Mouse (Mus musculus) cerebellum, postnatal 14 days (tissue): Measurements from ENCODE around the gene Brpf3.
"Not testable (repeated sequence)": the region's sequence is repeated elsewhere in the genome, so short reads cannot be mapped to it uniquely, and the experiment has no call there.

Experiments
- DNase-seq, 2 experiments: peaks; one replicate each; pipeline ENCODE4 v3.0.0; 2021; ENCODE audit warnings: mixed read lengths in 2 of 2

Brpf3 gene

DNA sequence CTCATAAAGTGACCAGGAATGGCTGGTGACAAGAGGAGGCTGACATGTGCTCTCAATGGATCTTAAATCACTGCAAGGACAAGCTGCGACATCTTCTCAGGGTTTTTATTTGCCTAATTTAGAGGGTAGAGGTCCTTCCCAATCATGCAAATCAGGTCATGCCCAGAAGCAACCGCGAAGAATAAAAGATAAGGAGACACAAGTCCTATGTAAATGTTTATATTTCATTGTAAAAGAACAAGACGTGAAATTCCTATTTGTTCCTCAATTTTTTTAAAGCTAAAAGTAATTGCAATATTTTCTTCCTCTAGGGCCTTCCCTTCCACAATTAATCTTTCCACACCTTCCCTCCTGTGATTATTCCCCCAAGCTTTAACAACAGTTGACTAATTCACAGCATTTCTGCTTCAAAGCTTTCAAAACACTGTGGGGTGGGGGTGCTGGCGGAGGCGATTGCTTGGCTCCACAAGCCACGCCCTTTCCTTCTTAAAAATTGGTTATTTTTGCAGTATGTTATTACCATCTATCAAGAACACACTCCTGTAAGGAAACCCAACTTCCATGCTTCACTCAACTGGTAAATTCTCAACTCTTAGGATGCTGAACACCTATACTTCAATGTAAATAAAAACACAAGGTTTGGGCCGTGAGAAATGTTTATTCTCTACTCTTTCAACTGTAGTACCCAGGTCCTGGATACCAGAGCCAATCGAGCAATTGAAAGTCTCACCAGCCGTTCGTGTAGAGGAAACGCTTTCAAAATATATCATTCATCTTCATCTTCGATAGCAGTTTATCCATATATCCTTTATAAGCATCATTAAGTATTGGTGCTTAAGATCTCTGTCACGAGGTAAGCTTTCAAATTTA lies 1.4 kb upstream of the Brpf3 start:
- peak in 1 of 2 experiments; percentile 36 for DNase-seq

DNA sequence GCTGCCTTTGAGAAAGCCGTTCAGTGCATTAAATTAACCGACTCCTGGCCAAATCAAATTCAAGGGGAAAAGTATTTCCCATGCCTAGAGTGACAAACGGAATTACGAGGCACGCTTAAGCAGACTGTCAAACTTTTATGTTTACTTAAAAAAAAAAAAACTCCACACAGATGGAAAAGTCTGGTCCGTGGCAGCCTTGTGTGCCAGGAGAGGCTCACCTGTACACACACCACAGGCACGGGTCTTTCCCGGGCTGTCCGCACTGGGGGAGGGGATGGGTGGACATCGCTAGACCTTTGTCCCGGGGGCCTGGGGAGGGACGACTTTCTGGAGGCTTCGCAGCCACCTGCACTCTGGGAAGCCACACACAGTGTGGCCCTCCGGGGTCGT lies 614 bp upstream of the Brpf3 start:
- no peak for DNase-seq

DNA sequence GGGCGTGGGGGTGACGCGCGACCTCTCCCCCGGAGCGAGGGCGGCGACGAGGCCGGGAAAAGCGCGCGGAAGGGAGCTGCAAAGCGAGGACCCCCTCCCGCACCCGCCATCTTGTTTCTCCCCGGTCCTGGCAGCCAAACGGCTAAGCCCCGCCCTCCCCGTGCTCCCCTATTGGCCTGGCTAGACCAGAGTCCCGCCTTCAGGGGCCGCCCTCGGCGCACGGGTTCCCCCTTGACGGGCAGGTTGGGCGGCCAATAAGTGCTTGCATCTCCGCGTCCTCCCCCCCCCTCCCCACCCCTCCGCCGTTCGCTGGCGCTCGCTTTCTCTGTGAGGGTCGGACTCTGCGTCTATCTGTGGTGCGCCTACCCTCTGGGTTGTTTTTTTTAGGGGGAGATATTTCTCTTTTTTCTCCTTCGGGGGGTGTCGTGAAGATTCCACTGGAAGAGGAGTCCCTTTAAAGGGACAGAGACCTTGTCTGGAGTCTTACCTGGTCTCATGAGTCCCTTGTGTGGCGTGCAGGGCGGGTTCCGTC lies 650 bp downstream of the Brpf3 start:
- peak; percentile 100 for DNase-seq

DNA sequence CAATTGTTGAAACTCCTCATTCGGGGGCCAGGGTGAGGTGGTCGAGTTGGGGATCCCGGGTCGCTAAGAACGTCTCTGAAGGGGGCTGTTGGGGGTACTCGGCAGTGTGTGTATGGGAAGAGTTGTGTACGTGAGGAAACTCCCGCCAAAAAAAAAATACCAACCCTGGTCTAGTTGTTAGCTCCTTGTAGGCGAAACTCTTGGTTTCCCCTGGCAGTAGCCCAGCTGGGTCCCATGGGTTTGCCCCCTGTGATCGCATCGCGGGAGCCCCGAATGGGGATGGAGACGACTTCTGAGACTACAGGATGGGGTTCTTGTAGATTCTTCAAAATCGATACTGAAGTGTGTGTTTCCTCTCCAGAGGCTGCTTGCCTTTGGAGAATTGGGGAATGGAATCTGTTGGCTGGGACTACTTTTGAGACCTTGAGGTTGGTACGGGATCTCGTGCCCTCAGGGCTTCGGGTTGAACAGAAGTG lies 1.2 kb downstream of the Brpf3 start:
- peak in 1 of 2 experiments; percentile 68 for DNase-seq

DNA sequence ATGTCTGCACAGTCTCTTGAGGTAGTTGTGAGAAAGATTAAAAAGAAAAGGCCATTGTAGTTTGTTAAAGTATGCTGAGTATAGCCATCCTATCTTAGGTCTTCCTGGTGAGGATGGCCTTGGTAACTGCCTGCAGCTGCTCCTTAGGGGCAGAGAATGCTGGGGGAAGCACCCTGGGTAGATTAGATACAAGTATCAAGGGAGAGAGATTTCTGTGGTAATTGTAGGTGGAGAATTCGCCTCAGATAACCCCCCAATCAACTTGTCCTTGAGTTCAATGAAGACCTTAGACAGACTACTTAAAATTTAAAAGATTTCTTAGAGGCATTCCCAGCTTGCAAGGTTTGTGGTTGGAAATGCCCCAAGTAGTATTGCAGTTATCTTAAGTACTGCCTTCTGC lies 2.4 kb downstream of the Brpf3 start:
- DNase-seq, result no peak

DNA sequence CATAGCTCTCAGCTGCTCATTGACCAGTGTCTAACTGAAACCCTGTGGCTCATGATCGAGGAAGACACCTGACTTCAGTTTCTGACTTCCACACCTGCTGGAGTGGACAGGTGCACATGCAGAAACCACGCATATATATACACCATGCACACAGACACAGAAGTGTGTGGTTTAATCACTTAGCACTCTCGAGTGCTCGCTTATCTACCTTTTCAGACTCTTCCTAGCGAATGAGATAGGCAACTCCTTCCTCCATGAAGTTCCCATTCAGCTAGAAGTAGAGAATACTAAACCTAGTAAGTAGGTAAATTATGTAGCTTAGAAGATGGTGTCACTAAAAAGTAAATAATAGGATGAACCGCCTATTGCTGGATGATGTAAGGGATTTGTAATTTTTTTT lies 4.1 kb downstream of the Brpf3 start:
- no peak for DNase-seq

DNA sequence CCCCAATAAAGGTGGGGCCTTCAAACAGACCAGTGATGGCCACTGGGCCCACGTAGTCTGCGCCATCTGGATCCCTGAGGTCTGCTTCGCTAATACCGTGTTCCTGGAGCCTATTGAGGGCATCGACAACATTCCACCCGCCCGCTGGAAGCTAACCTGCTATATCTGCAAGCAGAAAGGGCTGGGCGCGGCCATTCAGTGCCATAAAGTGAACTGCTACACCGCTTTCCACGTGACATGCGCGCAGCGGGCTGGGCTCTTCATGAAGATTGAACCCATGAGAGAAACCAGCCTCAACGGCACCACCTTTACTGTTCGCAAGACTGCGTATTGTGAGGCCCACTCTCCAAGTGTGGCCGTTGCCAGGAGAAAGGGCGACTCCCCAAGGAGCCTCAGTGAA lies 5.9 kb downstream of the Brpf3 start:
- no peak for DNase-seq

DNA sequence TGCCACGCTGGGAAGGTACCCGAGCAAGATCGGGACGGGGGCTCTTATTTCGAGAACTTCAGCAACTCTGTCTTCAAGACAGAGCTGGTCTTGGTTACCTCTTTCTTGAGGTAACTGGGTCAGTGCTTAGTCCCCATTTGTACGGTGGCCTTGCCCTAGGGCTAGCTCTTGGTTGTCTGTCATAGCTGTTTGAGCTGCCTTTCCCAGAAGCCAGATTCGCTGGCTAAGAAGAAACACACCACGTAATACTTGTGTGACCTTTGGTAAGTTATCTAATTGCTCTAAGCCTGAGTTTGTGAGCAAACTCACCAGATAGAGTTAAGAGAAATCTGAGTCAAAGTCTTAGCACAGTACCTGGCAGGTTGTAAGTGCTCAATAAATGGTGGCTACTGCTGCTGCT lies 7.8 kb downstream of the Brpf3 start:
- DNase-seq, result no peak

DNA sequence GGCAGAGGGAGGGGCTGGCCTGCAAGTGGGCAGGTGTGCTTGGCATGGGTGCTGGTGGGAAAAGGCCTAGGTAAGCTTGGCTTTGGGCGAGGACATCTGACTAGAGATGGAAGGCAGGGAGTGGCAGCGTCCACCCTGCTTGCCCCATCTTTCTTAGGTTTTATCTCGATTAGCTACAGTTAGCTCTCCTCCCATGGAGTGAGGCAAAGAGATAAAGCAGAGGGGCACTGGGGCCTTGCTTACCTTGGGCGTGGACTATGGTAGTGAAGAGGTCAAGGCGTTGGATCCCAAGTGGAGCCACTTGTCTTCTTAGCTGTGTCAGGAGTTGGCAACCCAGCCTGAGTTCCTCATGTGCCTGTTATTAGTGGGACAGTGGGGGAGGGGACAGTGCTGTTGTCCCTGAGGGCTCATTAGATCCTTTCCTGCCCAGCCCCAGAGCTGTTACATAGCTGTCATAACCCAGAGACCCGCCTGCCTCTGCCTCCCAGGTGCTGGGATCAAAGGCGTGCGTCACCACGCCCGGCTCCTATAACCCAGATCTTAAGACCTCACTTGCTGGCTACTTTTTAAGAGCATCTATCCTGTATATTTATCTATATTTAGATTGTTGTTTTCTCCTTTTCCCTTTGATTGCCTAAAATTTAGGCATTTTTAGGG lies 8.4 kb downstream of the Brpf3 start:
- no peak for DNase-seq

DNA sequence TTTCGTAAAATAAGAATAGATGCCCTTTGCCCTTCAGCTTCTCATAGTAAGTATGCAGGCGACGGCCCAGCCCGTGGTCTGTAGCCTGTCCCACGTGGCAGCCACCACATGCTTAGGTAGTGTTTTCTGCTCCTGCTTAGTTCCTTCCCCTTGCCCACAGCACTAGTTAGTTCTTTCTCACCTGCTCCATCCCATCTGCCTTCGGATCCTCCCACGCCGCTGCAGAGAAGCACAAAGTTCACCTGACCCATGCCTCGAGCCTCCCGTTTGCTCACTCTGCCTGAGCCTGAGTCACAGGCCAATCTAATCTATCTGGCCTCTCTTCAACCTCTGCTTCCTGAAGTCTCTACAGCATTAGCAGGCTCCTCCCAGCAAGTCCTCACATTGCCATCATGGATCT lies 11.5 kb downstream of the Brpf3 start:
- DNase-seq, result no peak

DNA sequence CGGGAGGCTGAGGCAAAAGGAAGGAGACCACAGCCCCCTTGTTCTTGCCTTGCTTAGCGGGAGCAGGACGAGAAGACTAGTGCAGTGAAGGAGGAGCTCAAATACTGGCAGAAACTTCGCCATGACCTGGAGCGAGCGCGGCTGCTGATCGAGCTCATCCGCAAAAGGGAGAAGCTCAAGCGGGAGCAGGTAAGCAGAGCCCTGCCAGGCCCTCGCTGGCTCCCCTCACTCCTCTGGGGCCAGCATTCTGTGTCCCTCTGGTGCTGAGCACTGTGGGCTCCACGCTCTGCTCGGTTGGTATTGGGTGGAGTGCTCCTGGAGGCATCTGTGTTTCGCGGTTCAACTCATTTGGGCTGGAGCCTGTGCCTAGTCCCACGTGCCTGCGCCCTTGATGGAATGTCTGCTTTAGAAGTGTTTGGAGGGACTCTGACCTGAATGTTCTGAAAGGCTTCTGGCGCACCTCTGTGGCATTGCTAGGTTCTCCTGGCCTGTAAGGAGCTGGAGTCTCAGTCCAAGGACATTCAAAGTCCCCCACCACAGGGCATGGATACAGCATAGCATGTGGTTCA lies 13.7 kb downstream of the Brpf3 start:
- no peak for DNase-seq

DNA sequence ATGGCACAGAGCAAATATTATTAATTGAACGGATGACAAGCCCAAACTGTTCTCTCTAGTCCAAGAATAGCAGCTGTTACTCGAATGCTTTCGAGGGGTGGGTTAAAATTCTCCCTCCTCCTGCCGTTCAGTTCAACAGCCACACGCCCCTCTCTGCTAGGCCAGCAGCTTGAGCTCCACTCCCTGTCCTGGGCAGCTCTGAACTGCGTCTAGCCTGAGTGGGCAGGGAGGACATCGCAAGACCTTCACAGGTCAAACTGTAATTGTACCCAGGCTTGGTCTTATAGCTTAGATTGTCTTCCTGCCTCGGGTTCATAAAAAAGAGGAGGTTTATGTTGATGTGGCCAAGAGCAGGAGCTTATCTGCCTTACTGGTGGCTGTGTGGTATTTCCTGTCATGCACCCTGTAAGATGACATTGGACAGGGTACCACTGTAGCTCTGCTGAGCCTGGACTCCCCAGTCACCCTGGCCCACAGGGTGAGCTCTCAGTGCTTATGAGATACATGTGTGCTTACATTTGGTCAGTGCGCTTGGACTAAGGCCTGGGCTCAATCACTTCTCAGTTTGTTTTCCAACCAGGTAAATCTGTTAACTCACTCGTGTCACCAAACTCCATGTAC lies 14.6 kb downstream of the Brpf3 start:
- DNase-seq, result no peak

DNA sequence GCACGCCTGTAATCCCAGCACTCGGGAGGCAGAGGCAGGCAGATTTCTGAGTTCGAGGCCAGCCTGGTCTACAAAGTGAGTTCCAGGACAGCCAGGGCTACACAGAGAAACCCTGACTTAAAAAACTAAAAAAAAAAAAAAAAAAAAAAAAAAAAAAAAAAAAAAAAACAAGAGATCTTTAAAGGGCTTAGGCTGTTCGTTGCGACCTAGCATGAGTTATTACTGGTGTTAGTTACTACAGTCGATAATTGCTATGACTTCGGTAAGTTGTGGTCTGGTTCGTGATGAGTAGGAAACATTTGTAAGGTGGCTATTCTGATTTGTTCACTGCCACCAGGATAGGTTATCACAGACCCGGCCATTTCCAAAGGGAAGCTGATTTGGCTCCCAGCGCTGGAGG lies 15.4 kb downstream of the Brpf3 start:
- not testable (repeated sequence) for DNase-seq

DNA sequence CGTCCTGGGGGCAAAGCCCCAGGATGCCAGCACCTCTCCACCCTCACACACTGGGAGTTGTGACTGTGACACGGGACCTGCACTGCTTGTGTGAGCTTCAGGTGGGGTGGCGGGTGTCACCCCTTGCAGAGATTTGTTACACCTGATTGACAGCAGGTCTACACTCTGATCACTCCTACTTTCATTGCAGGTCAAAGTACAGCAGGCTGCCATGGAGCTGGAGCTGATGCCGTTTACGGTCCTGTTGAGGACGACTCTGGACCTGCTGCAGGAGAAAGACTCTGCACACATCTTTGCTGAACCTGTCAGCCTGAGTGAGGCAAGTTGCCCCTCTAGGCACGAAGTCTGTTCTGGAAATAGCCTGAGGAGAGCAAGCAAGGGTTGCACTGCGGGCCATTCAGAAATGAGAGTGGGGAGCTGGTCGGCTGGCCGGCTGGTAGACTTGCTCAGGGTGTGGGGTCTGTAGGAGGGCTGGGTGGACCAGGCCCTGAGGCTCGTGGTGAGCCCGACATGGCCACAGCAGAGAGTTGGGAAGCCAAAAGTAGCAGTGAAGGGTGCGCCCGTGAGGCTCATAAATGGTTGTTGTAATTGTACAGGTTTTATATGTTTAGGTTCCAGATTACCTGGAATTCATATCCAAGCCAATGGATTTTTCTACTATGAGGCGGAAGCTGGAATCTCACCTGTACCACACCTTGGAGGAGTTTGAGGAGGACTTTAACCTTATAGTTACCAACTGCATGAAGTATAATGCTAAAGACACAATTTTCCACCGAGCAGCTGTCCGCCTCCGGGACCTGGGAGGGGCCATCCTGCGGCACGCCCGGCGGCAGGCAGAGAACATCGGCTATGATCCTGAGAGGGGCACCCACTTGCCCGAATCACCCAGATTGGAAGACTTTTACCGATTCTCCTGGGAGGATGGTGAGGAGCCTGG lies 16.3 kb downstream of the Brpf3 start:
- no peak for DNase-seq

DNA sequence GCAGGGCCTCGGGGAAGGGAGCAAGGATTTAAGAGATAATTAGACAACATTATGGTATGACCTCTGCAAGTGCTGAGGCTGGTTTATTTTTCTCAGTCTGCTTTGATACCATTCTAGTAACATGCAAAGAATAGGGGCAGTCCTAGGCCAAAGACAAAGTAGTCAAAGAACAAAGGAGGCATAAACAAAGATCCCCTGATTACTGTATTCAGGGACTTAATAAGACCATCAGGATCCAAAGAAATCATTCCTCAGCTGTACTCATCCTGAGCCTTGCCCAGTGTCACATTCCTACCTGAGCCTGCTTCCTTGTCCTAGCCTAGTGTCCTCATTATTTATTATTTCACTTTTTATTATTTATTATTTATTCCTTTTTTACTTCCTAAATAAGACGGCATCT lies 19.3 kb downstream of the Brpf3 start:
- no peak for DNase-seq

DNA sequence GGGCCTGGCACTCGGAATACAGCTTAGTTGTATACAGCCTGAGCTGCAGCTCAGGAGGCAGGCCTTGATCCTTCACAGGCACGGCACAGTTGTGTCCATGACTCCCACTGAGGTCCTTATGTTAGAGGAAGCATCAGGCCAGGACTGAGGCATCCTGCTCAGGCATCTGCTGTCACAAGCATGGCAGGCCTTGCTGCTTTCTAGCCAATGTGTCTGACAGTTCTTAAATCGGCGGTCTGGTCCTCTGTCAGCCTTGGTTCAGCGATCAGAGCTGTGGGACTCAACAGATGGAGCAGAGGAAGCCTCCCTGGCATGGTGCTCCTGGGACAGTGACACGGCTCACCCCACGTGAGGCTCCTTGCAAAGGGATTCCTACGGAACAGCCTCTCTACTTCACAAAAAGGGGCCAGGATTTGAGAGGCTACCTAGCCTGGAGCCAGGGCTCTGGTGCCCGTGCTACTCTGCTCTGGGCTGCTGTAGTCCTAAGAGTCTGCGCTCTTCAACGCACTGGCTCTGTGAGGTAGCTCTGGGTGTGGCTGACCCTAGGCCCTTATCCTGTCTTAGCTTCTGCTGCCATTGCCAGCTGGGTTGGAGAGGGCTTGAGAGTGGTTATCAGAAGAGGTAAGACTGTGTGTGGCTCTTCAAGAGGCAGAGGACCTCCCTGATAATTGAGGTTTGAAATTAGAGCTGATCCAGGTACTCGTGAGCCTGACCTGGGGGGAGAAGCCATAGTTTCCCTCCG lies 22.3 kb downstream of the Brpf3 start:
- peak; percentile 83 to 87 for DNase-seq

DNA sequence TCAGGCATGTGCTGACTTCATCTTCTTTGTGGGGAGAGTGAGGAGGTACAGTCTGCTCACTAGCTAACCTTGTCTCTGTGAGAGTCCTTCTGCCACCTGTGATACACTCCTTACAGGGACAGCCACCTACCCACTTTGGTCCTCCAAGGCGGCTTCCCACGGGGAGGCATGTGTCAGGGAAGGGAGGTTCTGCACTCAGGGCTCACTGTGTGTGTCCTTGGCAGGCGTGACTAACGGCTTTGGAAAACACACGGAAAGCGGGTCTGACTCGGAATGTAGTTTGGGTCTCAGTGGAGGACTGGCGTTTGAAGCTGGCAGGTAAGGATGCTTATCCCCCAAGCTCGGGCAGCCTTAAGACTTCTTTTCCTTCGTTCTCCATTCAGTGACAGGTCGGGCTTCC lies 22.9 kb downstream of the Brpf3 start:
- peak; percentile 35 to 45 for DNase-seq

DNA sequence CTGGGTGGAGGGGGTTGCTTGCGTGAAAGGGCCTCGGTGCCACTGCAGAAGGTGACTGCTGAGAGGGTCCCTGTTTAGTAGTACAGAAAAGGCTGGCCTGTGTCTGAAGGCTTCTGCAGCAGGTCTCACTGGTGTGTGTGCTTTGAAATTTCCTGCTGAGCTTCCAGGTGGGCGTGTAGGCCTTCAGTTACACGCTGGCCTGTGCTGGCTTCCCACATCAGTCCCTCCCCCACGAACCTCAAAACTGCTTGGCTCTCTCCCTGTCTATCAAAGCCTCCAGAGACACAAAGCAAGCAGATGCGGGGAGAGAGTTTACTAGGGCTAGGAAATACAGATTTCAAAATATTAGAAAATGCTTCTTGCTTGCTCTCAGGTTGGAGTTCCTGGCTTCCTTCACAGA lies 24.0 kb downstream of the Brpf3 start:
- DNase-seq, result no peak

DNA sequence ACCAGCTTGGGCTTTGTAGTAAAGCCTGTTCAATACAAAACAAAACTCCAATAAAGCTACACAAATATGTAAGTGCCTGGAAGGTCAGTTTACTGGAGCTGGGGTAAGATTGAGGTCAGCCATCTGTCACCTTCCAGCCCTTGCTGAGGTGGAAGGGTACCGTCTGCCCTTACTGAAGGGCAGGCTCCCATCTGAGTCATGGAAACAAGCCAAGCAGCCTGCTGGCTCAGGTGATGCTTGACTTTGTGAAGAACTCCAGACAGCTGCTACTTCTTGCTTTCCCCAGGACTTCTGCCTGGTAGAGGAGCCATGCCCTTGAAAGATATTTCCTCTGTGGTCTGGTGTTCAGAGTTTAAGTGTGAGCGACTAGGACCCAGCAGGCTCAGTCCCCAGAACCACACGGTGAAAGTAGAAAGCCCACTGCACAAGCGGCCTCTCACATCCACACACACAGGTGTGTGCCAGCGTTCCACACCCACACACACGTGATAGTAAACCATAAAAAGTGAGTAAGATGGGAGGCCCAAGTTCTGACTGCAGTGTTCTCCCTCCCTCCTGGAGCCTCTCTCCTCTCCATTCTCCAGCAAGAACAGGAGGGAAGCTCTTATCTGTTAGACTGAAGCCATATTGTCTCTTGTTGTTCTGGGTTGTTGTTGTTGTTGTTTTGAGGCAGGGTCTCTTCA lies 24.6 kb downstream of the Brpf3 start:
- peak in 1 of 2 experiments; percentile 30 for DNase-seq

DNA sequence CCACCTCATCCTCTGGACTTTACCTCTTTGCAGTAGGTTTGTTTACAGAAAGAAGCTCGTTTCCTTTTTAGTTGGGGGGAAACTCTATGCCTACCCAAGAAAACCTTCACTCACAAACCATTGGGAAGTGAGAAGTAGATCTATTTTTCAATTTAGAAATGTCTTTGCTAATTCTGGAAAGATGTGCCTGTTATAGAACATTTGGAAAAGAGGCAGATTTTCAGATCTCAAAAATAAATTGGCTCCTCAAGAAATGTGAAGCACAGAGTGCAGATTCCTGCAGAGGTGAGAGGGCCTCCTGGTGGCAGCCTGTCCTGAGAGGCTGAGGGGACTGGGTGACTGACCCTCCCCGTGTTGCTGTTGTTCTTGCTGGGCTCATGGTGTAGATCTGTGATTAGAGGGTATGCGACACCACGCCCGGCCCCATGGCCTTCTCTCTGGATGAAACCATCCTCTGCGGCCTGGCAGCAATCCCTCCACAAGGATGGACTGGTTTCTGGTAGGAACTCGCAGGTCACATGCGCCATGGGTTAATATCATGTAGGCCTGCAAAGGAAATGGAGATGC lies 26.9 kb downstream of the Brpf3 start:
- no peak for DNase-seq
